Mouse (Mus musculus): ENCODE data around the gene Mmp25. TPM values are rescaled to one million over a fixed set of nuclear protein-coding genes. Genes with fewer than 3 reads are reported as not detected.

The Mmp25 gene
- polyA plus RNA-seq, 1 experiment = 1.3 TPM

- H3K27ac ChIP-seq (ENCODE audit: insufficient read depth, low read length) = no peak overlapping the region
- 68% methylated on average over 7 of the region's 7 CpGs for WGBS
- TF ChIP-seq CTCF (IDR thresholded peaks at IDR 0.05; ENCODE audit: extremely low read depth, insufficient read depth, insufficient read length, insufficient replicate concordance) = no peak
- TF ChIP-seq POLR2A (IDR thresholded peaks at IDR 0.05; ENCODE audit: low read depth, low read length) = no peak
- H3K4me3 ChIP-seq (ENCODE audit: extremely low read depth, insufficient read depth, insufficient read length) = no peak overlapping the region
- peak in 1 of 2 experiments; percentile 52 for DNase-seq (ENCODE audit: low read depth in 1 of 2, low spot score in 2 of 2)
- H3K4me1 ChIP-seq (ENCODE audit: control insufficient read depth, insufficient read depth, insufficient read length) = no peaks in the 10 kb centered on the region
- H3K27me3 ChIP-seq (ENCODE audit: control insufficient read depth, insufficient read depth, low read length) = no peaks in the 10 kb centered on the region
- H3K36me3 ChIP-seq (ENCODE audit: control insufficient read depth, insufficient read depth, low read length) = no peaks in the 10 kb centered on the region
These were observed 24.7 kb downstream of the Mmp25 start for GRCm38 (mm10) chr17:23620351-23620750.

- Histone ChIP-seq H3K4me1 (ENCODE audit: control insufficient read depth, insufficient read depth, insufficient read length) (no peaks in the 10 kb centered on the region), H3K27me3 (ENCODE audit: control insufficient read depth, insufficient read depth, low read length) (no peaks in the 10 kb centered on the region), H3K27ac (ENCODE audit: insufficient read depth, low read length) (no peak overlapping the region), H3K4me3 (ENCODE audit: extremely low read depth, insufficient read depth, insufficient read length) (no peak overlapping the region), H3K36me3 (ENCODE audit: control insufficient read depth, insufficient read depth, low read length) (no peaks in the 10 kb centered on the region)
- TF ChIP-seq POLR2A (IDR thresholded peaks at IDR 0.05; ENCODE audit: low read depth, low read length) = no peak
- no peak for TF ChIP-seq CTCF (IDR thresholded peaks at IDR 0.05; ENCODE audit: extremely low read depth, insufficient read depth, insufficient read length, insufficient replicate concordance)
- 5% methylated on average over 9 of the region's 9 CpGs for WGBS
- no peak for DNase-seq (ENCODE audit: low read depth in 1 of 2, low spot score in 2 of 2)
These were observed 28.0 kb downstream of the Mmp25 start for GRCm38 (mm10) chr17:23617087-23617486.

- H3K4me3 ChIP-seq (ENCODE audit: extremely low read depth, insufficient read depth, insufficient read length) = peak overlapping the region; percentile 40; the same call in 1 of the 2 replicates
- no peaks in the 10 kb centered on the region for H3K36me3 ChIP-seq (ENCODE audit: control insufficient read depth, insufficient read depth, low read length)
- TF ChIP-seq POLR2A (IDR thresholded peaks at IDR 0.05; ENCODE audit: low read depth, low read length) (no peak), CTCF (IDR thresholded peaks at IDR 0.05; ENCODE audit: extremely low read depth, insufficient read depth, insufficient read length, insufficient replicate concordance) (peak; percentile 98)
- WGBS = 20% methylated on average over 28 of the region's 28 CpGs
- no peak overlapping the region for H3K27ac ChIP-seq (ENCODE audit: insufficient read depth, low read length)
- H3K4me1 ChIP-seq (ENCODE audit: control insufficient read depth, insufficient read depth, insufficient read length) = no peaks in the 10 kb centered on the region
- no peaks in the 10 kb centered on the region for H3K27me3 ChIP-seq (ENCODE audit: control insufficient read depth, insufficient read depth, low read length)
- DNase-seq (ENCODE audit: low read depth in 1 of 2, low spot score in 2 of 2) = peak; percentile 76 to 87
These were observed 34.7 kb downstream of the Mmp25 start for GRCm38 (mm10) chr17:23610361-23610800.

- TF ChIP-seq CTCF (IDR thresholded peaks at IDR 0.05; ENCODE audit: extremely low read depth, insufficient read depth, insufficient read length, insufficient replicate concordance) = no peak
- no peak for TF ChIP-seq POLR2A (IDR thresholded peaks at IDR 0.05; ENCODE audit: low read depth, low read length)
- 97% methylated on average over 24 of the region's 24 CpGs for WGBS
These were observed 35.5 kb downstream of the Mmp25 start for GRCm38 (mm10) chr17:23609612-23610011.

GRCm38 (mm10) chr17:23605220-23605619 lies 39.9 kb downstream of the Mmp25 start:
- Histone ChIP-seq H3K36me3 (ENCODE audit: control insufficient read depth, insufficient read depth, low read length) (no peaks in the 10 kb centered on the region), H3K4me1 (ENCODE audit: control insufficient read depth, insufficient read depth, insufficient read length) (no peaks in the 10 kb centered on the region; the same call in 1 of the 2 replicates), H3K27me3 (ENCODE audit: control insufficient read depth, insufficient read depth, low read length) (no peaks in the 10 kb centered on the region), H3K27ac (ENCODE audit: insufficient read depth, low read length) (no peak overlapping the region), H3K4me3 (ENCODE audit: extremely low read depth, insufficient read depth, insufficient read length) (no peak overlapping the region)
- DNase-seq (ENCODE audit: low read depth in 1 of 2, low spot score in 2 of 2) = no peak
- 92% methylated on average over 8 of the region's 8 CpGs for WGBS
- TF ChIP-seq POLR2A (IDR thresholded peaks at IDR 0.05; ENCODE audit: low read depth, low read length) (no peak), CTCF (IDR thresholded peaks at IDR 0.05; ENCODE audit: extremely low read depth, insufficient read depth, insufficient read length, insufficient replicate concordance) (no peak)

More at GRCm38 (mm10) chr17:23609612-23610011, 35.5 kb downstream of the Mmp25 start:
- H3K27me3 ChIP-seq (ENCODE audit: control insufficient read depth, insufficient read depth, low read length) = no peaks in the 10 kb centered on the region
- no peaks in the 10 kb centered on the region for H3K36me3 ChIP-seq (ENCODE audit: control insufficient read depth, insufficient read depth, low read length)
- no peak for DNase-seq (ENCODE audit: low read depth in 1 of 2, low spot score in 2 of 2)
- no peaks in the 10 kb centered on the region for H3K4me1 ChIP-seq (ENCODE audit: control insufficient read depth, insufficient read depth, insufficient read length)
- H3K4me3 ChIP-seq (ENCODE audit: extremely low read depth, insufficient read depth, insufficient read length) = no peak overlapping the region
- no peak overlapping the region for H3K27ac ChIP-seq (ENCODE audit: insufficient read depth, low read length)

- Histone ChIP-seq H3K27ac (ENCODE audit: insufficient read depth, low read length) (no peak overlapping the region), H3K36me3 (ENCODE audit: control insufficient read depth, insufficient read depth, low read length) (no peaks in the 10 kb centered on the region), H3K4me1 (ENCODE audit: control insufficient read depth, insufficient read depth, insufficient read length) (peaks cover 5% of the 10 kb centered on the region; the same call in 1 of the 2 replicates), H3K4me3 (ENCODE audit: extremely low read depth, insufficient read depth, insufficient read length) (no peak overlapping the region), H3K27me3 (ENCODE audit: control insufficient read depth, insufficient read depth, low read length) (no peaks in the 10 kb centered on the region)
- TF ChIP-seq POLR2A (IDR thresholded peaks at IDR 0.05; ENCODE audit: low read depth, low read length) (no peak), CTCF (IDR thresholded peaks at IDR 0.05; ENCODE audit: extremely low read depth, insufficient read depth, insufficient read length, insufficient replicate concordance) (no peak)
- WGBS = 87% methylated on average over 7 of the region's 7 CpGs
- no peak for DNase-seq (ENCODE audit: low read depth in 1 of 2, low spot score in 2 of 2)
These were observed 40.7 kb downstream of the Mmp25 start for GRCm38 (mm10) chr17:23604394-23604793.

- H3K4me1 ChIP-seq (ENCODE audit: control insufficient read depth, insufficient read depth, insufficient read length) = peaks cover 5% of the 10 kb centered on the region; the same call in 1 of the 2 replicates
- H3K27ac ChIP-seq (ENCODE audit: insufficient read depth, low read length) = no peak overlapping the region
- peak in 1 of 2 experiments; percentile 31 for DNase-seq (ENCODE audit: low read depth in 1 of 2, low spot score in 2 of 2)
- no peaks in the 10 kb centered on the region for H3K36me3 ChIP-seq (ENCODE audit: control insufficient read depth, insufficient read depth, low read length)
- TF ChIP-seq CTCF (IDR thresholded peaks at IDR 0.05; ENCODE audit: extremely low read depth, insufficient read depth, insufficient read length, insufficient replicate concordance) = peak; percentile 25; the same call in 1 of the 2 replicates
- no peak for TF ChIP-seq POLR2A (IDR thresholded peaks at IDR 0.05; ENCODE audit: low read depth, low read length)
- H3K4me3 ChIP-seq (ENCODE audit: extremely low read depth, insufficient read depth, insufficient read length) = no peak overlapping the region
- WGBS = 51% methylated on average over 2 of the region's 2 CpGs
- no peaks in the 10 kb centered on the region for H3K27me3 ChIP-seq (ENCODE audit: control insufficient read depth, insufficient read depth, low read length)
These were observed 41.5 kb downstream of the Mmp25 start for GRCm38 (mm10) chr17:23603542-23603941.
